Mouse (Mus musculus) ES-E14 (cell line): ENCODE data around the gene Slc4a3.

ENCODE experiments used
- MAFK ChIP-seq: IDR thresholded peaks from 2 replicates; pipeline ENCODE4 v1.6.1; 2014; ENCODE audit warnings: mild to moderate bottlenecking, low read depth, low read length, inconsistent platforms; ENCODE audit not compliant: insufficient read depth
- ZC3H11A ChIP-seq: IDR thresholded peaks from 2 replicates; pipeline ENCODE4 v1.6.1; 2012; ENCODE audit warnings: low read depth, mild to moderate bottlenecking, inconsistent platforms, low read length, borderline replicate concordance

GRCm38 (mm10) chr1:75565616-75566015 lies 19.6 kb downstream of the Slc4a3 start:
- TF ChIP-seq ZC3H11A: no peak
- TF ChIP-seq MAFK: no peak
